Mouse (Mus musculus) activated CD4-positive, CD25-positive, alpha-beta regulatory T cell, adult 4 months (primary cell): ENCODE measurements at regions not wholly inside any gene's neighbourhood (a gene's known extent, or its start where the extent isn't known, plus 50 kb on each side); places are given as distances from the start of the nearest gene placed in this dataset.

Experiments used
- ATAC-seq: one replicate; pipeline ENCODE4 v1.8.0; 2017

- ATAC-seq, result no peak
Measured at GRCm38 (mm10) chr3:35104884-35105283, 454.7 kb downstream of the Sox2 start.

DNA sequence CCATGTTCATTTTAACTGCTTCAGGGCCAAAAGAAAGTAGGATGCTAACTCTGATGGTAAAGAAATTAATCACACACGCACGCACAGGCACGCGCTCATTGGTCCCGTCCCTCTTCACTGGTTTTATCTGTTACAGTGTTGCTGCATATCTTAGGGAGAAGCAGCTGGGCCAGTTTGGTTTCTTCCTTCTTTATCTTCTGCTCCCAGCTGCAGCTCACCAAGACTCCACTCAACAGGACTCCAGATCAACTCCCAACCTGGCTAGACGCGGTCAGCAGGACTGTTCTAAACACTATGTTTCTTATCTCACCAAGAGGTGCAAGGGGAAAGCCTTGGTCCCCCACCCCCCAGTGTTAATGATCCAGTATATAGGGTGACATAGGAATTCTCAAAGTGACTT is 455.9 kb downstream of the Sox2 start:
- ATAC-seq, result no peak

GRCm38 (mm10) chr3:35133477-35133876 is 483.3 kb downstream of the Sox2 start:
- no peak for ATAC-seq

DNA sequence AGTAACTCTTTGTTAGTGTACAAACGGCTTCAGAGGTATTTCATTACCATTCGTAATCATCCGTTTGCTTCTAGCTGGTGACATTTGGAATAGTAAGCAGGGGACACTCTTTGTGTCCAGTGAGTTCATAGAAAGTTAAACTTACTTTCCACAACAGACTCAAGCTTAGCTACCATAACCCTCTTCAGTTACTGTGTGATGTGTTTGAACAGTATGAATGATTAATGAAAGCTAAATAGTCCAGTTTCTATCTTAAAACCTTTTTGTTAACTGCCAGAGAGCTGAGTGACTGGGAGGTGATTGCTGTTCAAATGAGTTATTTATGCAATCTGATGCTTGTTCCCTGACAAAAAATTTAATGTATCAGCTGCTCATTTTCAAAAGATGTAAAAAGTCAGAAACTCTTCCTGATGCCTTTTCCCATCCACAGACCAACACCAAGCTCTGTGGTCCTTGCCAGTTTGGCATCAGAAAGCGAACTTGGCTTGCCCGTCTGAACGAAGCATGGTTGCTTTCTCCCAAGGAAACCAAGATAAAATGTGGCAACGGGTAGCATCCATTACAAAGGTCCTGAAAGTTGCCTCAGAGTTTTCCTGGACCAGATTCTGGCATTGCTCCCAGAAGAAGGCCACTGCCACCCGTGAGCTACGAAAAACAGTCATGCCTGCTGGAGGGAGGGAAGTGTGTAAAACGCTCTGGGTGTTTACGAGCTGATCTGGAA is 491.5 kb downstream of the Sox2 start:
- no peak for ATAC-seq

DNA sequence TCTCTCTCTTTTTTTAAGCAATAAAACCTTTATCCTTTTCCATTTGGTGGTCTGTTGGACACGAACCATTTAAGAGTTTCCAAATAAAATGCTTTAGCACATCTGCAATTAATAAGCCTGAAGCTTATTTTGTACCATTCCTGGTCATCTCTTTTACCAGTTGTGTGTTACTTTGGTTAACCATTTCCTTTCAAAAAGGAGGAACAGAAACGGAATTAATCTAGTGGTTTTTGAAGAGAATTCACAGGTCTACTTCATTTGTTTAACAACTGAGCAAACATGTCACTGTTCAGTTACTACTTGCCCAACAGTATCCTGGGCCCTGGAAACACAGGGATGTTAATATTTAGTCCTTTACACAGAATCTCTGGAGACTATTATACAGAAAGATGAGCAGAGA is 492.5 kb downstream of the Sox2 start:
- ATAC-seq, result no peak

DNA sequence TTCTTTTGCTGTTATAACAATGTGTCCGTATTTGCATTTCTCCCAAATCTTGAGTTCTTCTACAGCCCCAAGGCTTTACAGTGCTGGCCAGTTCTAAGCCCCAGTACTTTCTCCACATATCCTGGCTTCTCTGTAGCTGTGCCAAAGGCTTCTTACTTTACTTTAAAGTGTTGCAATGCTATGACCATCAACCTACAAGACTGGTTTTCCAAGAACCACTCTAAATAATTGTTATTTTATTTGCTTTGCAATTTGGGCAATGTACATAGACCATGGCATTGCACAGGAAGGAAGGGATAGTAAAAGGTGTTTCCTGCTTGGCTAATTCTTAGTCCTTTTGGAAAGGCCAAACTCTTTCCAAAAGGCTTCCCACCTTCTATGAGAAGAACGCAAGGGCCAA is 495.4 kb downstream of the Sox2 start:
- no peak for ATAC-seq

DNA sequence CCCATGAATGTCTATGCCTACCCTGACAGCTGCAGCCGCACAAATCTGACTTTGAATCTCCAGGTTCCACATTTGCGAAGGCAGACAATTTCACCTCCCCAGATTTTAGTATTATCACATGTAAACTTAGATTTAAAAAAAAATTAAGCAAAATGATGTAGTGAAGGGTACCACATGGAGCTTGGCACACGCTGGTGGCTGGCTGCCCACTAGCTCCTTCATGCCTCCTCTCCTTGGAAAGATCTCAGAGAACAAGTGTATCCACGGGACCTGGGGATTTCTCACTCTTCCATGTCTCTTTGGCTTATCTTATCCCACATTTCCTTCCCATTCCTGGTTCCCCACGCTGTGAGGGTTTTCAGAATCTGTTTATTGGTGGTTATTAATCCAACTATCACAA is 496.5 kb downstream of the Sox2 start:
- ATAC-seq, result no peak

DNA sequence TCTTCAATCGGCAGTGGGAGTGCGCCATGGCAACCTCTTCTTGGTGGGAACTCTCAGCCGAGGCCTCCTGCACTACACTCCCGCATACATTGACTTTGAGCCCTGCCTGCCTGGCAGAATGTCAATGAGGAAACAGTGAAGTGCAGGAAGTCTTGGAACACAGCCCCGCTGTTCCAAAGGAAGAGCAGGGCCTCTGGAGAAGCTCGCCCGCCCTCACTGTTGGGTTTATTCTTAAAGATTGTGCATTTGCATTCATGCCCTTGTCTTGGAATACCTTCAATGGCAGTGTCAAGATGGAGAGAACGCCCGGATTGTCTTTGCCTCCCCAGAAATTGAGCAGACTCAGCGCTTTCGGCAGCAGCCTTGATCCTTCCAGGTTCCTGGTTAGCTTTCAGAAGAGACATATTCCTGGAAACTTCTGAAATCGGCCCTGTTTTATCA is 499.1 kb downstream of the Sox2 start:
- no peak for ATAC-seq

DNA sequence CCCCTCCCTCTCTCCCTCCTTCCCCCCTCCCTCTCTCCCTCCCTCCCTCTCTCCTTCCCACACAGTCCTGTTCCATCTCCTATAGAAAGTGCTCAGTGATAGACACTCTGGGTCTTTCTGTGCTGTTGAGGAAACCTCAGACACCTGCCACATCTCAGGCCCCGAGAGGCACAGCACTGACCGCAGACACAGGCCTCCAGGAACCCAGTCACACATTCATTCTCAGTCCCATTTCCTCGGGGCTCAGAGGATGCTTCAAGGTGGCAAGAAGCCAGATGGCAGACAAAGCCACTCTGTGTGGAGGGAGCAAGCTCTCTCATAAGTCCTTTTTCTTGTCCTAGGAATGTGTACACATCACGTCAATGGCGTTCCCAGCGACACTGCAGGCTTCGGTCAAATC is 502.0 kb downstream of the Sox2 start:
- ATAC-seq, result no peak

DNA sequence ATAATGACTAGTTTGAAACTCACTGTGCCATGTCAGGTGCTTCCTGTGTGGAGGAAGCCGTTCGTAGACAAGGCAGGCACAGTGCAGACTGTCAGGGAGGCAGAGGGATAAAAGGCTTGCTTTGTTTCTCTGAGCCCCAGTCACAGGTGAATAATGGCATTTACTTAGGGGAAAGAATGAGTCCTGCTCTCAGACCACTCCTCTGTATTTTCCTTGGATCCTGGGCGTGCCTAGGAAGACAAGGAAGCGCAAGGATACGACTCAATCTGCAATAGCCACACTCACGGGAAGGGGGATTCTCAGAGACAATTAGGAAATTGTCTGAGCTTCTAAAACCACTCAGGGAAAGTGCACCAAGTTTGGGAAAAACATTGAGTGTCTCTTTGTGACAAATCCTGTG is 504.1 kb downstream of the Sox2 start:
- no peak for ATAC-seq

- no peak for ATAC-seq
Measured at GRCm38 (mm10) chr3:35168676-35169075, 518.5 kb downstream of the Sox2 start.

GRCm38 (mm10) chr3:35178759-35179440 is 528.7 kb downstream of the Sox2 start:
- no peak for ATAC-seq

GRCm38 (mm10) chr3:35208526-35208925 is 545.4 kb upstream of the Atp11b start:
- ATAC-seq, result no peak

DNA sequence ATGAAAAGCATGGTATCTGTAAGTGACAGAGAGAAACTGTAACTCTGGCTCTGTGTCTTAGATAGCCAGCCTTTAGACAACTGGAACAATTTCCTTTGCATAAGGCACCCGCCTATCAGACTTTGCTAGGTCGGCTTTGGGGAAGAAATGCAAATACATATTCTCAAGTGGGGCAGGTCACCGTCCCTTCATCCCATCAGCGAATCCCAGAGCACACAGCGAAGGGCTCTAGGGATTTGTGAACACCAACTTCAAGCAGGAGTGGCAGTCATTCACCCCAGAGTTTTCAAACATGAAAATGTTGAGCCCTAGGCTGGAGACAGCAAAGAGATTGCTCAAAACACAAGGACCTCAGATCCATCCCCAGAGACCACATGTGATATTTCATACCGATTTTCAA is 534.5 kb upstream of the Atp11b start:
- no peak for ATAC-seq

- ATAC-seq, result no peak
Measured at GRCm38 (mm10) chr3:35221183-35221582, 532.7 kb upstream of the Atp11b start.

GRCm38 (mm10) chr3:35222251-35222650 is 531.7 kb upstream of the Atp11b start:
- ATAC-seq, result no peak

DNA sequence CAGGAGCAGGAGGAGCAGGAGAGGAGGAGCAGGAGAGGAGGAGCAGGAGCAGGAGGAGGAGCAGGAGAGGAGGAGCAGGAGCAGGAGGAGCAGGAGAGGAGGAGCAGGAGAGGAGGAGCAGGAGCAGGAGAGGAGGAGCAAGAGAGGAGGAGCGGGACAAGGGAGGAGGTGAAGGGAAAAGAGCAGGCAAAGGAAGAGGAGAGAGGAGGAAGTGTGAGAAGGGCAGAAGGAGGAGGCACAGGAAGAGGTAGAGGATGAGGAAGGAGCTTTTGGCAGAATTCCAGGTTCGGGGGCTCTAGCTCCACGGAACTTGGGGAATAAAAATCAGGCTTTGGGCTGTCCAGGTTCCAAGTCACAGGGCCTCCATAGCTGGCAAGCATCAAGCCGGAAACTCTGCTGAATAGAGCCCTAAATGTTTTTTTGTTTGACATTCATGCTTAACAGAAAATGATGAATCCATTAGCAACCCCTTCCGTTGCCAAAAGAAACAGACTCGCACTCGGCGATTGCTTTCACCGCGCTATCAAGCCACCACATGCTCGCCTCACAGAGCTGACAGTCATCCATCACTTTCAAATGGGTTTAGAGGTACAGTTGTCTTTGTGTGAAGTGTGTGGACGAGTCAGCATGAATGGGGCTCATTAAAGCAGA is 528.7 kb upstream of the Atp11b start:
- no peak for ATAC-seq

GRCm38 (mm10) chr3:35225774-35226365 is 528.0 kb upstream of the Atp11b start:
- no peak for ATAC-seq

DNA sequence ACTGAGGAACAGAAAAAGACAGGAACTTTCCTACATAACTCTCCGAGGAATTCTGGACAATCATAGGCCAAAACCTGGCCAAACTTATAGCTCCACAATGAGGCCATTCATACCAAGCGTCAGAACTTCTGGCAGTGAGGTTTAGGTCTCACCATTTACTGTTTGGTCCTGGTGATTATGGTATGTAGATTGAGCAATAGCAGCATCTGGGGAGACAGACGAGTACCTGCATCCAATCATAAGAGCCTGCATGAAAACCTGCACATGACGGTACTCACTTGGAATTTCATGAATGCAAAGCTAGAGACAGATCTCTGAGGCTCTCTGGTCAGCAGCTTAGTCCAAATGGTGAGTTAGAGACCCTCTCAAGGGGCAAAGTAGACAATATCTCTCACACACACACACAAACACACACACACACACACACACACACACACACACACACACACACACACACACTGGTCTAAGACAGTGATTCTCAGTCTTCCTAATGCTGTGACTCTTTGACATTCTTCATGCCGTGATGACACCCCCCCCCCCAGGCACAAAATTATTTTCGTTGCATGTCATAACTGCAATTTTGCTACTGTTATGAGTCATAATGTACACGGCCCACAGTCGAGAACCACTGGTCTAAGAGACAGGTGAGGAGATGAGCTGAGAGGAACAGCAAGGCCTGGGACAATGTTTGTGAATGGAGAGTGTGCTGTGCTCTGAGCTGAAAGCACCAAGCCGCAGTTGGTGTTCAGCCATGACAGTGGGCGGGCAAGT is 522.6 kb upstream of the Atp11b start:
- ATAC-seq, result no peak

GRCm38 (mm10) chr3:35232487-35232886 is 521.4 kb upstream of the Atp11b start:
- ATAC-seq, result no peak

DNA sequence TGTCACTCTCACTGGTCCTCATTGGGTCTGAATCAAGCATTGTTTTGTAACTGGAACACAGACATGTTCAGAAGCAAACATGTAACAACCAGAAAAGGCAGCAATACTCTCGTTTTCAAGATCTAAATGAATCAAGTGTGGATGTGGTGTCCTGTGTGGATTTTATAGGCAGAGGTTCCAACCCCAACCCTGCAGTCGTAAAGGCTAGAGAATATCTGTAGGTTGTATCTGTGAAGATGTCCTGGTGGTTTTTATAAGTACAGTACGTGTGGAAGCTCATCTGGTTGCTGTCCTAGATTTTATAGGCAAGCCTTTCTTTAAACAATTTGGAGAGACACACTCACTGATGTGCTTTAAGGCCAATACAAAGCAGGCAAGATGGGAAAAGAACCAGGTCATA is 518.8 kb upstream of the Atp11b start:
- no peak for ATAC-seq

GRCm38 (mm10) chr3:35235772-35236171 is 518.1 kb upstream of the Atp11b start:
- ATAC-seq, result no peak

DNA sequence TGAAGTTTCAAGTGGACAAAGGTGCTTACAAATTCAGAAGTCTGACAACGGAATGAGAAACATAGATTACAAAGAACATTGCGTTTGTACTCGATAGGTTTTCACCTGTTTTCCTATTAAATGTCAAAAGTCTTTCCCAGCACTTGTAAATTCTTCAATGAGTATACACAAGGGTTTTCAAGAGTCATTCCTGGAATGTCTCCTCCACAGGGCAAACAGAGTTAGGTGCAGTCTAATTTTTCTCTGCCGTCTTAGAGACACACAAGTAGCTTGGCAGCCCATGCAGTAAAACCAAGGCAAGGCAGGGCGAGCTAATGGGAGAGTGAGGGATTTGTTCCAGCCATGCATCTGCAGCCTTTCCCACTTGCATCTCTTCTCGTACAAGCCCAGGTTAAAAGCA is 516.6 kb upstream of the Atp11b start:
- ATAC-seq, result no peak
